Mouse (Mus musculus) megakaryocyte progenitor cell, adult 5-6 weeks (primary cell): ENCODE data around the gene Ring1. TPM values are rescaled to one million over a fixed set of nuclear protein-coding genes. Genes with fewer than 3 reads are reported as not detected.
A peak's percentile ranks its signal among the peaks of the same experiment; 100 is the strongest.
"Not testable (repeated sequence)": the region's sequence is repeated elsewhere in the genome, so short reads cannot be mapped to it uniquely, and the experiment has no call there.

Source experiments
- ATAC-seq: replicated peaks from 2 replicates; pipeline ENCODE4 v1.8.0; 2016; ENCODE audit warnings: mild to moderate bottlenecking, moderate TSS enrichment, inconsistent platforms; ENCODE audit not compliant: poor library complexity
- total RNA-seq, 2 experiments: library from RNA; stranded (forward) in 1 of 2; stranded (reverse) in 1 of 2; fragments of 157-497, 149-512 nt in 1 of 2; fragments of 200-1000 nt in 1 of 2; gene quantifications; 2 replicates each; pipeline versions ENCODE4 v1.2.3 to v1.2.4; 2015 to 2017

The Ring1 gene
- total RNA-seq, 2 experiments from 2014 or later = 9.6 to 9.8 TPM

- not testable (repeated sequence) for ATAC-seq
These were observed 25.8 kb downstream of the Ring1 start for GRCm38 (mm10) chr17:33998697-33999096.

- ATAC-seq = not testable (repeated sequence)
These were observed 27.5 kb downstream of the Ring1 start for GRCm38 (mm10) chr17:33997025-33997424.

GRCm38 (mm10) chr17:33995651-33996050, 28.8 kb downstream of the Ring1 start:
- ATAC-seq = no peak

- no peak for ATAC-seq
These were observed 29.5 kb downstream of the Ring1 start for GRCm38 (mm10) chr17:33994959-33995358.

GRCm38 (mm10) chr17:33991788-33992664, 32.5 kb downstream of the Ring1 start:
- peak; percentile 91 for ATAC-seq

GRCm38 (mm10) chr17:33982136-33982535, 42.3 kb downstream of the Ring1 start:
- not testable (repeated sequence) for ATAC-seq

- ATAC-seq = peak; percentile 78
These were observed 43.1 kb downstream of the Ring1 start for GRCm38 (mm10) chr17:33981192-33981909.

- ATAC-seq = no peak
These were observed 44.1 kb downstream of the Ring1 start for GRCm38 (mm10) chr17:33980181-33981035.

- no peak for ATAC-seq
These were observed 44.9 kb downstream of the Ring1 start for GRCm38 (mm10) chr17:33979512-33980050.

GRCm38 (mm10) chr17:33978631-33979031, 45.8 kb downstream of the Ring1 start:
- peak; percentile 89 for ATAC-seq

- ATAC-seq = no peak
These were observed 46.5 kb downstream of the Ring1 start for GRCm38 (mm10) chr17:33977861-33978557.

- ATAC-seq = no peak
These were observed 50.9 kb downstream of the Ring1 start for GRCm38 (mm10) chr17:33973572-33973971.

- peak; percentile 59 for ATAC-seq
These were observed 51.8 kb downstream of the Ring1 start for GRCm38 (mm10) chr17:33972691-33973090.

Other genes starting within 250 kb of the Ring1 start
Only the 30 nearest of the 33 such genes appear.
- gene Kank3, start 214.2 kb downstream of the Ring1 start, total RNA-seq (2015) = 9.6 and 12.7 TPM in 2 replicates
- gene Kank3, start 214.2 kb downstream of the Ring1 start, total RNA-seq (2017) = 5.7 and 9.7 TPM in 2 replicates
- 1,132 and 1,209 TPM in 2 replicates for gene Rps28, start 200.1 kb downstream of the Ring1 start, total RNA-seq (2015)
- gene Rps28, start 200.1 kb downstream of the Ring1 start, total RNA-seq (2017) = 2,303 and 3,173 TPM in 2 replicates
- 161 and 174 TPM in 2 replicates for gene Ndufa7, start 200.1 kb downstream of the Ring1 start, total RNA-seq (2015)
- 122 and 151 TPM in 2 replicates for gene Ndufa7, start 200.1 kb downstream of the Ring1 start, total RNA-seq (2017)
- gene Cd320, start 181.6 kb downstream of the Ring1 start, total RNA-seq (2015) = 31.3 and 37.7 TPM in 2 replicates
- 18.8 and 31.9 TPM in 2 replicates for gene Cd320, start 181.6 kb downstream of the Ring1 start, total RNA-seq (2017)
- gene Gm7029, start 150.8 kb downstream of the Ring1 start, total RNA-seq (2015) = 2.2 TPM in 1 of 2 replicates, not detected in the other
- not detected in 2 replicates for gene Gm7029, start 150.8 kb downstream of the Ring1 start, total RNA-seq (2017)
- gene Kifc1, start 134.0 kb downstream of the Ring1 start, total RNA-seq (2015) = 6.6 and 10.8 TPM in 2 replicates
- gene Kifc1, start 134.0 kb downstream of the Ring1 start, total RNA-seq (2017) = 28.6 and 30.3 TPM in 2 replicates
- gene Platr17, start 119.5 kb downstream of the Ring1 start, total RNA-seq (2015) = 0.17 and 0.37 TPM in 2 replicates
- 0.29 and 1.4 TPM in 2 replicates for gene Platr17, start 119.5 kb downstream of the Ring1 start, total RNA-seq (2017)
- 35.7 and 44.5 TPM in 2 replicates for gene Daxx, start 115.3 kb downstream of the Ring1 start, total RNA-seq (2015)
- 28.7 and 32.1 TPM in 2 replicates for gene Daxx, start 115.3 kb downstream of the Ring1 start, total RNA-seq (2017)
- gene Tapbp, start 108.8 kb downstream of the Ring1 start, total RNA-seq (2015) = 51.0 and 56.8 TPM in 2 replicates
- 47.6 and 48.0 TPM in 2 replicates for gene Tapbp, start 108.8 kb downstream of the Ring1 start, total RNA-seq (2017)
- 10.0 and 11.5 TPM in 2 replicates for gene Zbtb22, start 108.8 kb downstream of the Ring1 start, total RNA-seq (2015)
- 13.3 and 19.2 TPM in 2 replicates for gene Zbtb22, start 108.8 kb downstream of the Ring1 start, total RNA-seq (2017)
- gene Rgl2, start 95.1 kb downstream of the Ring1 start, total RNA-seq (2015) = 20.3 and 22.7 TPM in 2 replicates
- 37.9 and 47.9 TPM in 2 replicates for gene Rgl2, start 95.1 kb downstream of the Ring1 start, total RNA-seq (2017)
- gene Pfdn6, start 84.3 kb downstream of the Ring1 start, total RNA-seq (2015) = 124 and 132 TPM in 2 replicates
- gene Pfdn6, start 84.3 kb downstream of the Ring1 start, total RNA-seq (2017) = 144 and 218 TPM in 2 replicates
- 43.7 and 53.1 TPM in 2 replicates for gene Wdr46, start 84.0 kb downstream of the Ring1 start, total RNA-seq (2015)
- gene Wdr46, start 84.0 kb downstream of the Ring1 start, total RNA-seq (2017) = 64.4 and 65.4 TPM in 2 replicates
- gene B3galt4, start 73.2 kb downstream of the Ring1 start, total RNA-seq (2015) = 1.1 and 2.7 TPM in 2 replicates
- gene B3galt4, start 73.2 kb downstream of the Ring1 start, total RNA-seq (2017) = 5.8 and 7.6 TPM in 2 replicates
- gene Vps52, start 68.9 kb downstream of the Ring1 start, total RNA-seq (2015) = 16.6 and 19.1 TPM in 2 replicates
- gene Vps52, start 68.9 kb downstream of the Ring1 start, total RNA-seq (2017) = 13.7 and 15.7 TPM in 2 replicates
- 3,964 and 4,103 TPM in 2 replicates for gene Rps18, start 68.7 kb downstream of the Ring1 start, total RNA-seq (2015)
- gene Rps18, start 68.7 kb downstream of the Ring1 start, total RNA-seq (2017) = 1,202 and 1,622 TPM in 2 replicates
- 914 and 1,011 TPM in 2 replicates for gene H2-K1, start 24.3 kb downstream of the Ring1 start, total RNA-seq (2015)
- gene H2-K1, start 24.3 kb downstream of the Ring1 start, total RNA-seq (2017) = 697 and 748 TPM in 2 replicates
- 61.7 and 65.6 TPM in 2 replicates for gene H2-Ke6, start 3.4 kb upstream of the Ring1 start, total RNA-seq (2015)
- gene H2-Ke6, start 3.4 kb upstream of the Ring1 start, total RNA-seq (2017) = 36.6 and 46.5 TPM in 2 replicates
- gene Slc39a7, start 7.0 kb upstream of the Ring1 start, total RNA-seq (2015) = 6.2 and 9.5 TPM in 2 replicates
- gene Slc39a7, start 7.0 kb upstream of the Ring1 start, total RNA-seq (2017) = 101 and 107 TPM in 2 replicates
- gene Rxrb, start 7.1 kb upstream of the Ring1 start, total RNA-seq (2015) = 22.1 and 22.2 TPM in 2 replicates
- 34.2 and 42.6 TPM in 2 replicates for gene Rxrb, start 7.1 kb upstream of the Ring1 start, total RNA-seq (2017)
- gene Col11a2, start 14.8 kb upstream of the Ring1 start, total RNA-seq (2015) = 0.83 and 0.94 TPM in 2 replicates
- gene Col11a2, start 14.8 kb upstream of the Ring1 start, total RNA-seq (2017) = 1.9 and 3.1 TPM in 2 replicates
- gene H2-Oa, start 67.7 kb upstream of the Ring1 start, total RNA-seq (2015) = 7.7 and 9.6 TPM in 2 replicates
- 2.7 TPM in 2 replicates for gene H2-Oa, start 67.7 kb upstream of the Ring1 start, total RNA-seq (2017)
- 72.0 and 74.5 TPM in 2 replicates for gene H2-DMa, start 94.9 kb upstream of the Ring1 start, total RNA-seq (2015)
- gene H2-DMa, start 94.9 kb upstream of the Ring1 start, total RNA-seq (2017) = 56.5 and 61.1 TPM in 2 replicates
- 269 and 306 TPM in 2 replicates for gene Brd2, start 98.0 kb upstream of the Ring1 start, total RNA-seq (2015)
- gene Brd2, start 98.0 kb upstream of the Ring1 start, total RNA-seq (2017) = 260 and 284 TPM in 2 replicates
- 3.9 and 5.8 TPM in 2 replicates for gene H2-DMb2, start 118.6 kb upstream of the Ring1 start, total RNA-seq (2015)
- 6.7 and 8.5 TPM in 2 replicates for gene H2-DMb2, start 118.6 kb upstream of the Ring1 start, total RNA-seq (2017)
- 36.2 and 39.4 TPM in 2 replicates for gene H2-DMb1, start 128.4 kb upstream of the Ring1 start, total RNA-seq (2015)
- 47.0 and 60.3 TPM in 2 replicates for gene H2-DMb1, start 128.4 kb upstream of the Ring1 start, total RNA-seq (2017)
- 27.6 and 30.5 TPM in 2 replicates for gene Tap1, start 162.9 kb upstream of the Ring1 start, total RNA-seq (2015)
- 62.5 and 82.8 TPM in 2 replicates for gene Tap1, start 162.9 kb upstream of the Ring1 start, total RNA-seq (2017)
- 112 and 120 TPM in 2 replicates for gene Psmb9, start 163.1 kb upstream of the Ring1 start, total RNA-seq (2015)
- 122 and 126 TPM in 2 replicates for gene Psmb9, start 163.1 kb upstream of the Ring1 start, total RNA-seq (2017)
- gene Psmb8, start 173.0 kb upstream of the Ring1 start, total RNA-seq (2015) = 289 and 290 TPM in 2 replicates
- gene Psmb8, start 173.0 kb upstream of the Ring1 start, total RNA-seq (2017) = 461 and 471 TPM in 2 replicates
- 8.5 and 17.1 TPM in 2 replicates for gene Tap2, start 178.8 kb upstream of the Ring1 start, total RNA-seq (2015)
- 54.6 and 67.9 TPM in 2 replicates for gene Tap2, start 178.8 kb upstream of the Ring1 start, total RNA-seq (2017)